Mouse (Mus musculus): ENCODE measurements at regions not wholly inside any gene's neighbourhood (a gene's known extent, or its start where the extent isn't known, plus 50 kb on each side); places are given as distances from the start of the nearest gene placed in this dataset.

GRCm38 (mm10) chr15:62153222-62153621, 1230.4 kb upstream of the A1bg start:
- Histone ChIP-seq H3K27ac (ENCODE audit: control insufficient read depth, insufficient read depth, low read length) (no peak overlapping the region), H3K27me3 (ENCODE audit: control insufficient read depth, insufficient read depth, low read length) (no peaks in the 10 kb centered on the region), H3K4me1 (replicated peaks; ENCODE audit: control insufficient read depth, insufficient read depth, low read length) (peaks cover 9% of the 10 kb centered on the region), H3K4me3 (ENCODE audit: control insufficient read depth, insufficient read depth, low read length) (no peak overlapping the region), H3K36me3 (ENCODE audit: control insufficient read depth, insufficient read depth, low read length) (no peaks in the 10 kb centered on the region)
- TF ChIP-seq CTCF (IDR thresholded peaks at IDR 0.05; ENCODE audit: borderline replicate concordance, control insufficient read depth, extremely low read depth, insufficient read depth, low read length, poor library complexity) (no peak), POLR2A (IDR thresholded peaks at IDR 0.05; ENCODE audit: control insufficient read depth, extremely low read depth, insufficient read depth, low read length, poor library complexity) (no peak)
- 75% methylated on average over 9 of the region's 9 CpGs for WGBS
- DNase-seq: no peak

- WGBS: 82% methylated on average over 2 of the region's 2 CpGs
- no peaks in the 10 kb centered on the region for H3K27me3 ChIP-seq (ENCODE audit: control insufficient read depth, insufficient read depth, low read length)
- H3K4me3 ChIP-seq (ENCODE audit: control insufficient read depth, insufficient read depth, low read length): no peak overlapping the region
- TF ChIP-seq POLR2A (IDR thresholded peaks at IDR 0.05; ENCODE audit: control insufficient read depth, extremely low read depth, insufficient read depth, low read length, poor library complexity): no peak
- TF ChIP-seq CTCF (IDR thresholded peaks at IDR 0.05; ENCODE audit: borderline replicate concordance, control insufficient read depth, extremely low read depth, insufficient read depth, low read length, poor library complexity): no peak
- no peaks in the 10 kb centered on the region for H3K36me3 ChIP-seq (ENCODE audit: control insufficient read depth, insufficient read depth, low read length)
- H3K27ac ChIP-seq (ENCODE audit: control insufficient read depth, insufficient read depth, low read length): no peak overlapping the region
- DNase-seq: no peak
- peaks cover 2% of the 10 kb centered on the region for H3K4me1 ChIP-seq (replicated peaks; ENCODE audit: control insufficient read depth, insufficient read depth, low read length)
Observed at GRCm38 (mm10) chr15:62152133-62152532, 1229.3 kb upstream of the A1bg start.

GRCm38 (mm10) chr15:62151690-62152089, 1228.9 kb upstream of the A1bg start:
- WGBS: 93% methylated on average over 3 of the region's 3 CpGs
- Histone ChIP-seq H3K27me3 (ENCODE audit: control insufficient read depth, insufficient read depth, low read length) (no peaks in the 10 kb centered on the region), H3K4me1 (replicated peaks; ENCODE audit: control insufficient read depth, insufficient read depth, low read length) (no peaks in the 10 kb centered on the region), H3K27ac (ENCODE audit: control insufficient read depth, insufficient read depth, low read length) (no peak overlapping the region), H3K36me3 (ENCODE audit: control insufficient read depth, insufficient read depth, low read length) (no peaks in the 10 kb centered on the region), H3K4me3 (ENCODE audit: control insufficient read depth, insufficient read depth, low read length) (no peak overlapping the region)
- DNase-seq: no peak
- TF ChIP-seq CTCF (IDR thresholded peaks at IDR 0.05; ENCODE audit: borderline replicate concordance, control insufficient read depth, extremely low read depth, insufficient read depth, low read length, poor library complexity) (no peak), POLR2A (IDR thresholded peaks at IDR 0.05; ENCODE audit: control insufficient read depth, extremely low read depth, insufficient read depth, low read length, poor library complexity) (no peak)

GRCm38 (mm10) chr15:62150296-62150695, 1227.5 kb upstream of the A1bg start:
- TF ChIP-seq POLR2A (IDR thresholded peaks at IDR 0.05; ENCODE audit: control insufficient read depth, extremely low read depth, insufficient read depth, low read length, poor library complexity) (no peak), CTCF (IDR thresholded peaks at IDR 0.05; ENCODE audit: borderline replicate concordance, control insufficient read depth, extremely low read depth, insufficient read depth, low read length, poor library complexity) (no peak)
- H3K4me3 ChIP-seq (ENCODE audit: control insufficient read depth, insufficient read depth, low read length): no peak overlapping the region
- H3K27me3 ChIP-seq (ENCODE audit: control insufficient read depth, insufficient read depth, low read length): no peaks in the 10 kb centered on the region
- H3K4me1 ChIP-seq (replicated peaks; ENCODE audit: control insufficient read depth, insufficient read depth, low read length): no peaks in the 10 kb centered on the region
- 91% methylated on average over 4 of the region's 4 CpGs for WGBS
- DNase-seq: no peak
- no peak overlapping the region for H3K27ac ChIP-seq (ENCODE audit: control insufficient read depth, insufficient read depth, low read length)
- no peaks in the 10 kb centered on the region for H3K36me3 ChIP-seq (ENCODE audit: control insufficient read depth, insufficient read depth, low read length)

- Histone ChIP-seq H3K4me1 (replicated peaks; ENCODE audit: control insufficient read depth, insufficient read depth, low read length) (no peaks in the 10 kb centered on the region), H3K4me3 (ENCODE audit: control insufficient read depth, insufficient read depth, low read length) (no peak overlapping the region), H3K36me3 (ENCODE audit: control insufficient read depth, insufficient read depth, low read length) (no peaks in the 10 kb centered on the region), H3K27me3 (ENCODE audit: control insufficient read depth, insufficient read depth, low read length) (no peaks in the 10 kb centered on the region), H3K27ac (ENCODE audit: control insufficient read depth, insufficient read depth, low read length) (no peak overlapping the region)
- TF ChIP-seq CTCF (IDR thresholded peaks at IDR 0.05; ENCODE audit: borderline replicate concordance, control insufficient read depth, extremely low read depth, insufficient read depth, low read length, poor library complexity) (no peak), POLR2A (IDR thresholded peaks at IDR 0.05; ENCODE audit: control insufficient read depth, extremely low read depth, insufficient read depth, low read length, poor library complexity) (no peak)
- 96% methylated on average over 10 of the region's 10 CpGs for WGBS
- DNase-seq: no peak
Observed at GRCm38 (mm10) chr15:62148680-62149237, 1225.9 kb upstream of the A1bg start.

- H3K36me3 ChIP-seq (ENCODE audit: control insufficient read depth, insufficient read depth, low read length): no peaks in the 10 kb centered on the region
- no peaks in the 10 kb centered on the region for H3K27me3 ChIP-seq (ENCODE audit: control insufficient read depth, insufficient read depth, low read length)
- H3K4me3 ChIP-seq (ENCODE audit: control insufficient read depth, insufficient read depth, low read length): no peak overlapping the region
- no peak for DNase-seq
- no peak for TF ChIP-seq POLR2A (IDR thresholded peaks at IDR 0.05; ENCODE audit: control insufficient read depth, extremely low read depth, insufficient read depth, low read length, poor library complexity)
- no peak for TF ChIP-seq CTCF (IDR thresholded peaks at IDR 0.05; ENCODE audit: borderline replicate concordance, control insufficient read depth, extremely low read depth, insufficient read depth, low read length, poor library complexity)
- 93% methylated on average over 5 of the region's 5 CpGs for WGBS
- H3K4me1 ChIP-seq (replicated peaks; ENCODE audit: control insufficient read depth, insufficient read depth, low read length): no peaks in the 10 kb centered on the region
- H3K27ac ChIP-seq (ENCODE audit: control insufficient read depth, insufficient read depth, low read length): no peak overlapping the region
Observed at GRCm38 (mm10) chr15:62147343-62147953, 1224.6 kb upstream of the A1bg start.
